Mouse (Mus musculus) liver (tissue): ENCODE measurements around the gene Sept1.
"Not testable (repeated sequence)": the region's sequence is repeated elsewhere in the genome, so short reads cannot be mapped to it uniquely, and the experiment has no call there.

ENCODE experiments used
- DNase-seq: peaks from one replicate; pipeline ENCODE4 v3.0.0-alpha.2; 2020; ENCODE audit warnings: mixed read lengths

Sept1 gene

GRCm38 (mm10) chr7:127192989-127193388 is 39.9 kb downstream of the Sept1 start:
- DNase-seq: no peak

- no peak for DNase-seq
Measured at GRCm38 (mm10) chr7:127190672-127191071, 42.3 kb downstream of the Sept1 start.

- no peak for DNase-seq
Measured at GRCm38 (mm10) chr7:127188305-127189276, 44.3 kb downstream of the Sept1 start.

GRCm38 (mm10) chr7:127187351-127187750 is 45.6 kb downstream of the Sept1 start:
- DNase-seq: no peak

- no peak for DNase-seq
Measured at GRCm38 (mm10) chr7:127185601-127186000, 47.3 kb downstream of the Sept1 start.

- DNase-seq: no peak
Measured at GRCm38 (mm10) chr7:127184720-127185119, 48.2 kb downstream of the Sept1 start.

GRCm38 (mm10) chr7:127183828-127184227 is 49.1 kb downstream of the Sept1 start:
- peak; percentile 71 for DNase-seq

- DNase-seq: peak; percentile 35
Measured at GRCm38 (mm10) chr7:127183345-127183744, 49.6 kb downstream of the Sept1 start.

GRCm38 (mm10) chr7:127181724-127182123 is 51.2 kb downstream of the Sept1 start:
- DNase-seq: not testable (repeated sequence)

- DNase-seq: no peak
Measured at GRCm38 (mm10) chr7:127180783-127181182, 52.1 kb downstream of the Sept1 start.

- DNase-seq: no peak
Measured at GRCm38 (mm10) chr7:127176937-127177336, 56.0 kb downstream of the Sept1 start.

- no peak for DNase-seq
Measured at GRCm38 (mm10) chr7:127166501-127166900, 66.4 kb downstream of the Sept1 start.

- DNase-seq: no peak
Measured at GRCm38 (mm10) chr7:127165607-127166493, 67.1 kb downstream of the Sept1 start.
